Mouse (Mus musculus): ENCODE measurements around the gene Samd9l. TPM values are rescaled to one million over a fixed set of nuclear protein-coding genes. Genes with fewer than 3 reads are reported as not detected.

Gene Samd9l
- total RNA-seq, 2 experiments from 2014 or later = 3.7 to 3.9 TPM

Other genes with a start within 250 kb of the Samd9l start
- gene Hepacam2, start 98.7 kb upstream of the Samd9l start, total RNA-seq (2021) = under 1 TPM; 0.34 to 0.40 TPM
- 10 to 100 TPM; 56.1 to 61.2 TPM for gene Vps50, start 98.8 kb upstream of the Samd9l start, total RNA-seq (2021)